Mouse (Mus musculus) liver, postnatal 0 days (tissue): ENCODE results near the gene Fktn. TPM values are rescaled to one million over a fixed set of nuclear protein-coding genes. Genes with fewer than 3 reads are reported as not detected.
"Not testable (repeated sequence)": the region's sequence is repeated elsewhere in the genome, so short reads cannot be mapped to it uniquely, and the experiment has no call there.

Experiments used
- ATAC-seq: fragments of 200-750 bp; cut with Nextera tagmentation; 2 replicates; pipeline ENCODE4 v1.8.0; 2017; ENCODE audit warnings: mild to moderate bottlenecking, moderate library complexity
- DNase-seq: peaks from one replicate; pipeline ENCODE4 v3.0.0-alpha.2; 2016
- H3K27ac ChIP-seq: fragments of 300-500 bp; sonication (generic); 2 replicates; pipeline ENCODE4 v1.5.1; 2014; ENCODE audit warnings: antibody characterized with exemption, moderate library complexity, mild to moderate bottlenecking, low read depth
- H3K27me3 ChIP-seq: fragments of 300-500 bp; sonication (generic); 2 replicates; pipeline ENCODE4 v1.6.1; 2014; ENCODE audit warnings: low read length, control low read depth, mixed read lengths; ENCODE audit not compliant: insufficient read depth
- H3K36me3 ChIP-seq: fragments of 300-500 bp; sonication (generic); replicated peaks from 2 replicates; pipeline ENCODE4 v1.6.1; 2014; ENCODE audit warnings: mild to moderate bottlenecking, control low read depth, low read length, moderate library complexity, mixed read lengths; ENCODE audit not compliant: insufficient read depth
- H3K4me1 ChIP-seq: fragments of 300-500 bp; sonication (generic); 2 replicates; pipeline ENCODE4 v1.6.1; 2014; ENCODE audit warnings: antibody characterized with exemption, mild to moderate bottlenecking, control low read depth; ENCODE audit not compliant: insufficient read depth
- H3K4me2 ChIP-seq: fragments of 300-500 bp; sonication (generic); 2 replicates; pipeline ENCODE4 v1.6.1; 2014; ENCODE audit warnings: low read depth, mild to moderate bottlenecking, low read length, moderate library complexity, mixed read lengths
- H3K4me3 ChIP-seq: fragments of 300-500 bp; sonication (generic); 2 replicates; pipeline ENCODE4 v1.5.1; 2014; ENCODE audit warnings: low read depth, low read length
- H3K9ac ChIP-seq: fragments of 300-500 bp; sonication (generic); replicated peaks from 2 replicates; pipeline ENCODE4 v1.6.1; 2014; ENCODE audit warnings: mild to moderate bottlenecking, moderate library complexity
- H3K9me3 ChIP-seq: fragments of 300-500 bp; sonication (generic); 2 replicates; pipeline ENCODE4 v1.6.1; 2016; ENCODE audit warnings: mild to moderate bottlenecking, control low read depth, low read length, mixed read lengths
- CTCF ChIP-seq: sonication (generic); IDR thresholded peaks from 2 replicates; pipeline ENCODE4 v1.5.1; 2016; ENCODE audit warnings: antibody characterized with exemption, low read depth
- EP300 ChIP-seq: IDR thresholded peaks from 2 replicates; pipeline ENCODE4 v1.6.1; 2016; ENCODE audit warnings: antibody characterized with exemption, low read depth, mild to moderate bottlenecking
- WGBS: fragments of 180-500 bp; shearing (Covaris S2); extraction: QIAGEN DNeasy Blood & Tissue Kit; methylation state at CpG from one replicate; pipeline ENCODE4 v1.1.7; 2014; ENCODE audit not compliant: insufficient replicate concordance; 5-methylcytosine and 5-hydroxymethylcytosine counted together
- polyA plus RNA-seq: library from polyadenylated mRNA; unstranded; fragments of >200 nt; fragmentation: Nextera tagmentation; extraction: Ambion mirVana; gene quantifications from 2 replicates; pipeline ENCODE4 v1.2.1, GENCODE M21; 2015

Fktn gene
- polyA plus RNA-seq, 1 experiment from 2014 or later, result 2.5 TPM

DNA sequence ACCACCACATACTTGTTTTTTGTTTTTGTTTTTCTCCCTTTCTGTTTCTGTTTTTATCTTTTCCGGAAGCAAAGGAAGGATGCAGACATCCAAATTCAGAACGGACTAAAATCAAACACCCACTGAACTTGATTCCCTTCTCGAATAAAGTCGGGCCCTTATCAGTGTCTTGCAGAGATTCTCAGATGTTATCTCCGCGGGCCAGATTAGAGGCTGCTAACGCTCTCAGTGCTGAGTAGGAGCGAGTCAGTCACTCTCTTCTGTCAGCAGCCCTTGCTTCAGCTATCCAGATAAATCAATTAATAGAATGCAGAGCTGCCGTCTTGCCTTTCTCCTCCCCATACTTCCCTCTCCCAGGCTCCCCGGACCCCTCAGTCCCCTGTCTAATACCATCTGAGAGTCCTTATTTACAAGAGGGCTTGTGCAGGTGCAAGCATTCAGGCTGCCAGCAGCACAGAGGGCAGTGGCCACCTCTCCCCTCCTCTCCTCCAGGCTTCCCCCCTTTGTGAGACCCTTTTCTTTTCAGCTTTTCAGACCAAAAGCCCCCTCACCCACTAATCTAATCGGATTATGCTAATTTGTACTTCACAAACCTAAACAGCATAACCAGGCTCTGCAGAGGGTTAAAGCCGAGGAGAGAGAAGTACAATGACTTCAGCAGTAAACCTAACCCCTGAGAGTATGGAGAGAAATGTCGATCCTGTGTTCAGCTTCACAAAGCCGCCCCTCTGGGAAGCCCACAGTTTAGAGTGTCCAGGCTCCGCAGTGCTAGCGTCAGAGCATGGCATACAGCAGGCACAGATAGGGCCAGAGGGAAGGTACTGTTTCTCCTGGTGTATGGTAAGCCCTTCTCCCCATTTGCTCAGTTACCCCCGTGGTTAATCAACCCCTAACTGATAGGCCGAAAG lies 83.3 kb downstream of the Fktn start:
- Histone ChIP-seq H3K9ac (no peak overlapping the region), H3K4me1 (peaks cover 9% of the 10 kb centered on the region), H3K36me3 (no peaks in the 10 kb centered on the region), H3K9me3 (no peaks in the 10 kb centered on the region), H3K4me3 (no peak overlapping the region), H3K27ac (no peak overlapping the region), H3K4me2 (no peak overlapping the region), H3K27me3 (no peaks in the 10 kb centered on the region)
- no peak for DNase-seq
- WGBS, result 31% methylated on average over 18 of the region's 18 CpGs
- ATAC-seq, result no peak
- no peak for TF ChIP-seq CTCF
- no peak for TF ChIP-seq EP300

- Histone ChIP-seq H3K9ac (no peak overlapping the region), H3K4me2 (no peak overlapping the region), H3K27me3 (no peaks in the 10 kb centered on the region), H3K4me1 (peaks cover 9% of the 10 kb centered on the region), H3K36me3 (no peaks in the 10 kb centered on the region), H3K9me3 (no peaks in the 10 kb centered on the region), H3K4me3 (no peak overlapping the region), H3K27ac (no peak overlapping the region)
- DNase-seq (no peak), ATAC-seq (no peak)
- TF ChIP-seq EP300 (no peak), CTCF (no peak)
- WGBS, result 47% methylated on average over 7 of the region's 7 CpGs
These were observed 85.3 kb downstream of the Fktn start for GRCm38 (mm10) chr4:53798896-53799676.

DNA sequence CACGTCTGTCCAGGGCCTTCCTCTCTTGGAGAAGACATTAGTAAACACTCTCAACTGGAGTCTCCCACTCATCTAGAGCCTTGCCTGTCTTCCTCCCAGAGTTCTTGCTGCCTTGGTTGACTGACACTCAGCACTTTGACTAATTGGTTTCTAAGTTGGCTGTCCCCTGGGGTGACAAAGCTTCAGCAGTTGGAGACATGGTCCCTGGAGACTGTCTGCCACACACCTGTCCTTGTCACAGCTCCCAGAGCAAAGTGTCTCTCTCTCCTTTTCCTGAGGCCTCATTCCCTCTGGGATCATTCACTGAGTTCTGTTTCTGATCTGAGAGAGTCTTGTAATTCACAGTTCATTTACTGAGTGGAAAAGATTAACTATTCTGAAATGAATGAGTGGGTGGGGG lies 86.0 kb downstream of the Fktn start:
- H3K36me3 ChIP-seq, result no peaks in the 10 kb centered on the region
- TF ChIP-seq CTCF (no peak), EP300 (no peak)
- H3K9me3 ChIP-seq, result no peaks in the 10 kb centered on the region
- peaks cover 9% of the 10 kb centered on the region for H3K4me1 ChIP-seq
- no peaks in the 10 kb centered on the region for H3K27me3 ChIP-seq
- H3K4me3 ChIP-seq, result no peak overlapping the region
- ATAC-seq (no peak), DNase-seq (no peak)
- no peak overlapping the region for H3K9ac ChIP-seq
- no peak overlapping the region for H3K27ac ChIP-seq
- no peak overlapping the region for H3K4me2 ChIP-seq
- WGBS, result 58% methylated on average over 1 of the region's 1 CpGs

GRCm38 (mm10) chr4:53803674-53804073 lies 89.9 kb downstream of the Fktn start:
- not testable (repeated sequence) for ATAC-seq

GRCm38 (mm10) chr4:53806428-53806827 lies 92.6 kb downstream of the Fktn start:
- not testable (repeated sequence) for H3K27me3 ChIP-seq, H3K9ac ChIP-seq, DNase-seq, H3K4me1 ChIP-seq, H3K36me3 ChIP-seq, H3K9me3 ChIP-seq, H3K4me2 ChIP-seq, H3K4me3 ChIP-seq, H3K27ac ChIP-seq, ATAC-seq
- 72% methylated on average over 6 of the region's 6 CpGs for WGBS

More at GRCm38 (mm10) chr4:53803674-53804073, 89.9 kb downstream of the Fktn start:
- H3K36me3 ChIP-seq, H3K9me3 ChIP-seq, H3K4me3 ChIP-seq, H3K9ac ChIP-seq, H3K4me1 ChIP-seq, H3K27me3 ChIP-seq, H3K27ac ChIP-seq, DNase-seq, H3K4me2 ChIP-seq: not testable (repeated sequence)
- WGBS, result 81% methylated on average over 7 of the region's 8 CpGs

- DNase-seq, result no peak
These were observed 104.5 kb downstream of the Fktn start for GRCm38 (mm10) chr4:53818320-53818719.

More at GRCm38 (mm10) chr4:53818320-53818719, 104.5 kb downstream of the Fktn start:
- Histone ChIP-seq H3K36me3 (no peaks in the 10 kb centered on the region), H3K4me3 (no peak overlapping the region), H3K9ac (no peak overlapping the region), H3K9me3 (no peaks in the 10 kb centered on the region), H3K27me3 (no peaks in the 10 kb centered on the region), H3K27ac (no peak overlapping the region), H3K4me2 (no peak overlapping the region), H3K4me1 (0 out of 2 replicates have a peak, but pooled peaks cover 3% of the 10 kb centered on the region)
- ATAC-seq, result no peak
- TF ChIP-seq EP300, result no peak
- no peak for TF ChIP-seq CTCF
- WGBS, result 31% methylated on average over 5 of the region's 5 CpGs
